Mouse (Mus musculus): Measurements from ENCODE around the gene Mob3b.

The Mob3b gene

GRCm38 (mm10) chr4:35148326-35148725, 9.0 kb downstream of the Mob3b start:
- 89% methylated on average over 4 of the region's 4 CpGs for WGBS

GRCm38 (mm10) chr4:35146597-35146996, 10.7 kb downstream of the Mob3b start:
- 94% methylated on average over 5 of the region's 5 CpGs for WGBS

GRCm38 (mm10) chr4:35145726-35146125, 11.6 kb downstream of the Mob3b start:
- WGBS = 80% methylated on average over 10 of the region's 10 CpGs

- WGBS = 83% methylated on average over 12 of the region's 12 CpGs
Measured at GRCm38 (mm10) chr4:35143472-35144102, 13.7 kb downstream of the Mob3b start.

- WGBS = 41% methylated on average over 6 of the region's 6 CpGs
Measured at GRCm38 (mm10) chr4:35140317-35140716, 17.0 kb downstream of the Mob3b start.

- WGBS = 71% methylated on average over 6 of the region's 6 CpGs
Measured at GRCm38 (mm10) chr4:35138077-35138476, 19.2 kb downstream of the Mob3b start.

GRCm38 (mm10) chr4:35136996-35137395, 20.3 kb downstream of the Mob3b start:
- 83% methylated on average over 8 of the region's 8 CpGs for WGBS

GRCm38 (mm10) chr4:35135806-35136205, 21.5 kb downstream of the Mob3b start:
- 75% methylated on average over 4 of the region's 4 CpGs for WGBS

- 92% methylated on average over 15 of the region's 15 CpGs for WGBS
Measured at GRCm38 (mm10) chr4:35134846-35135611, 22.3 kb downstream of the Mob3b start.

- 95% methylated on average over 4 of the region's 4 CpGs for WGBS
Measured at GRCm38 (mm10) chr4:35133411-35133810, 23.9 kb downstream of the Mob3b start.

GRCm38 (mm10) chr4:35131592-35131991, 25.7 kb downstream of the Mob3b start:
- WGBS = 92% methylated on average over 4 of the region's 4 CpGs

- WGBS = 67% methylated on average over 6 of the region's 6 CpGs
Measured at GRCm38 (mm10) chr4:35130411-35130948, 26.8 kb downstream of the Mob3b start.

GRCm38 (mm10) chr4:35127759-35128158, 29.5 kb downstream of the Mob3b start:
- 78% methylated on average over 6 of the region's 6 CpGs for WGBS

- WGBS = 80% methylated on average over 9 of the region's 9 CpGs
Measured at GRCm38 (mm10) chr4:35126776-35127175, 30.5 kb downstream of the Mob3b start.

GRCm38 (mm10) chr4:35125299-35125777, 31.9 kb downstream of the Mob3b start:
- 43% methylated on average over 6 of the region's 6 CpGs for WGBS

GRCm38 (mm10) chr4:35124027-35124426, 33.3 kb downstream of the Mob3b start:
- 86% methylated on average over 11 of the region's 11 CpGs for WGBS

GRCm38 (mm10) chr4:35123087-35123486, 34.2 kb downstream of the Mob3b start:
- WGBS = 92% methylated on average over 5 of the region's 5 CpGs

- WGBS = 36% methylated on average over 12 of the region's 12 CpGs
Measured at GRCm38 (mm10) chr4:35121060-35121459, 36.2 kb downstream of the Mob3b start.

- 76% methylated on average over 8 of the region's 8 CpGs for WGBS
Measured at GRCm38 (mm10) chr4:35120575-35120974, 36.7 kb downstream of the Mob3b start.

GRCm38 (mm10) chr4:35120159-35120558, 37.1 kb downstream of the Mob3b start:
- 60% methylated on average over 4 of the region's 4 CpGs for WGBS

- WGBS = 88% methylated on average over 2 of the region's 2 CpGs
Measured at GRCm38 (mm10) chr4:35118851-35119250, 38.4 kb downstream of the Mob3b start.

GRCm38 (mm10) chr4:35117144-35117543, 40.1 kb downstream of the Mob3b start:
- 90% methylated on average over 3 of the region's 3 CpGs for WGBS

- 35% methylated on average over 6 of the region's 6 CpGs for WGBS
Measured at GRCm38 (mm10) chr4:35115933-35116332, 41.4 kb downstream of the Mob3b start.

All from cerebral cortex, adult 2 months (tissue).